Mouse (Mus musculus) left cerebral cortex, postnatal 10 days (tissue): ENCODE data around the gene Hlcs. TPM values are rescaled to one million over a fixed set of nuclear protein-coding genes. Genes with fewer than 3 reads are reported as not detected.

Source experiments
- DNase-seq, 2 experiments: peaks; one replicate each; pipeline ENCODE4 v3.0.0; 2021 to 2022; ENCODE audit warnings: low spot score in 2 of 2, mixed read lengths in 1 of 2; ENCODE audit errors: extremely low spot score in 1 of 2
- intact Hi-C: fragments of 180-260 bp; cut with DNase I; formaldehyde crosslinking; loops from one replicate; pipeline ENCODE4 v1.15.1; 2025
- total RNA-seq, 2 experiments: library from RNA; stranded (reverse); gene quantifications; 2 replicates each; pipeline ENCODE4 v1.2.3; 2021

The Hlcs gene
- total RNA-seq, 2 experiments from 2014 or later = 12.4 to 13.1 TPM

GRCm38 (mm10) chr16:94230909-94231575, 82.3 kb downstream of the Hlcs start:
- no peak for DNase-seq
- intact Hi-C loops = loop anchor here (5.0 kb wide), 1 partner anchor 84 kb away; no protein-coding TSS in a partner anchor

GRCm38 (mm10) chr16:94230499-94230898, 82.9 kb downstream of the Hlcs start:
- intact Hi-C loops = loop anchor here (5.0 kb wide), 1 partner anchor 83 kb away; no protein-coding TSS in a partner anchor
- no peak for DNase-seq

GRCm38 (mm10) chr16:94229890-94230289, 83.5 kb downstream of the Hlcs start:
- no peak for DNase-seq
- intact Hi-C loops = loop anchor here (5.0 kb wide), 1 partner anchor 83 kb away; no protein-coding TSS in a partner anchor

- intact Hi-C loops = no loop called here
Observed at GRCm38 (mm10) chr16:94228858-94229555, 84.4 kb downstream of the Hlcs start.

GRCm38 (mm10) chr16:94227328-94228018, 85.9 kb downstream of the Hlcs start:
- intact Hi-C loops = no loop called here
- peak; percentile 50 to 52 for DNase-seq

More at GRCm38 (mm10) chr16:94228858-94229555, 84.4 kb downstream of the Hlcs start:
- DNase-seq = no peak

- no peak for DNase-seq
- intact Hi-C loops = no loop called here
Observed at GRCm38 (mm10) chr16:94223363-94223720, 90.0 kb downstream of the Hlcs start.

- DNase-seq = no peak
- intact Hi-C loops = no loop called here
Observed at GRCm38 (mm10) chr16:94222646-94223362, 90.6 kb downstream of the Hlcs start.

GRCm38 (mm10) chr16:94210689-94211357, 102.5 kb downstream of the Hlcs start:
- no peak for DNase-seq
- intact Hi-C loops = no loop called here

GRCm38 (mm10) chr16:94209626-94210025, 103.7 kb downstream of the Hlcs start:
- peak in 1 of 2 experiments; percentile 27 for DNase-seq
- intact Hi-C loops = no loop called here

GRCm38 (mm10) chr16:94208826-94209225, 104.5 kb downstream of the Hlcs start:
- no peak for DNase-seq
- intact Hi-C loops = no loop called here

- DNase-seq = no peak
- intact Hi-C loops = no loop called here
Observed at GRCm38 (mm10) chr16:94208152-94208551, 105.2 kb downstream of the Hlcs start.

GRCm38 (mm10) chr16:94205528-94206484, 107.6 kb downstream of the Hlcs start:
- intact Hi-C loops = no loop called here
- no peak for DNase-seq

- intact Hi-C loops = no loop called here
- no peak for DNase-seq
Observed at GRCm38 (mm10) chr16:94201387-94201786, 112.0 kb downstream of the Hlcs start.

GRCm38 (mm10) chr16:94195913-94196312, 117.5 kb downstream of the Hlcs start:
- DNase-seq = no peak
- intact Hi-C loops = no loop called here

GRCm38 (mm10) chr16:94191379-94192315, 121.7 kb downstream of the Hlcs start:
- intact Hi-C loops = no loop called here

GRCm38 (mm10) chr16:94190256-94190655, 123.1 kb downstream of the Hlcs start:
- DNase-seq = no peak
- intact Hi-C loops = no loop called here

More at GRCm38 (mm10) chr16:94191379-94192315, 121.7 kb downstream of the Hlcs start:
- no peak for DNase-seq
